Mouse (Mus musculus): ENCODE data around the gene Lsm4. TPM values are rescaled to one million over a fixed set of nuclear protein-coding genes. Genes with fewer than 3 reads are reported as not detected.

Gene Lsm4
- polyA plus RNA-seq (2012; rRNA removed; ENCODE audit: low replicate concordance) = 82.4 and 136 TPM in 2 replicates

DNA sequence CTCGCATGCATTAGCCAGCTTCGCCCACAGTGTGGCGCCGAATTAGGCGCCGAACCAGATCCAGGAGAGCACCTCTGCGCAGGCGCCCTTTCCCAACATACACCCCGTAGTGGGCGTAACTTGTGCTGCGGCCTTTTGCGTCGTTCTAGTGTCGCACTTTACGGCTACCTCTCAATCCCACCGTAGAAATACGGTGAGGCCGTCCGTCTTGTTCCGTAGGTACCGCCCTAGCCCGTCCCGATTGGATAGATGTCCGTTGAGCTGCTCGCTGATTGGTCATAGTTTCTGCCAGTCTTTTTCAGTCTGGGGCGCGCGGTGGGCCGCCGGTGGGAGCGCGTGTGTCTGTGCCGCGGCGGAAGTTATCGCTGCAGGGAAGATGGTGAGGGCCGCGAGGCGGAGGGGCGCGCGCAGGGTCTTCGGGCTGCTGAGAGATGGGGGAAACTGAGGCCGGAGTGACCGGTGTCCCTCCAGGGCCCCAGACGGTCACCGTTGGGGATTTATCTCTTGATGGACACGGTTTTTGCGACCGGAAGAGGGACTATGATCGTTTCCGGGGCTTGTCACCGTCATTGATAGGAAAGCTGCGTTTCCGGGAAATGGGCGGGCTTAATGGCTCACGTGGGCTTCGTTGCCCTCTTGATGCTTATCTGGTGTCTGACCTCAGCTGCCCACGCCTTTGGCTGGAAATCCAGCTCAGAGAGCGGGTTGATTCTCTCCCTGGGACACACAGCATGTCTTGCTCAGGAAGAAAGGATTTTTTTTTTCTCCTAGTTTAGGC lies at the start of gene Lsm4:
TSS of gene Lsm4 (plus strand) at position 170 of the 778 bp plus-strand sequence.

DNA sequence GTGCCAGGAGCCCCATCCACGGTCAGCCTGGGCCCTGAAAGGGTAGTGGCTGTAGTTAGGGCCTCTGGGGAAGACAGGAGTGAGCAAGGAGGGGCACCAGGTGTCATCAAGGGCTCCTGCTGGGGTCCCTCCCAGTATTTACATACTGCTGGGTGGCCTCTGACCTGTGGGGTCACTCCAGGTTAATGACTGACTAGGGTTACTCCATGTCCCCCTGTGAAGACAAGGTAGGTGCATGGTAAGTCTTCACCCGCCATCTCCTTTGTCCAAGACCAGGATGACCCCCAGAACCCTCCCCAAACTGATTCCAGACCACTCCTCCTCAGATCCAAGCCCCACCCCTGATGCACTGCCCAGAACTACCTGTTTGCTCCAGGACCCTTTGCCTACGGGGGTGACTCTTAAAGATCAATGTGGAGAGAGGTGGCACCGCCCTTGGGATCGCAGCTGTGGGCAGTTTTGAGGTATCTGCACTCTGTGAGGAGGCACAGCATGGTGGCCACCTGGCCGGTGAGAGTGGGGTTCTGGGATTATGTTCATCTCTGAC lies 40.6 kb upstream of the Lsm4 start, which contains the start of gene Gdf15:
TSS of gene Gdf15 (minus strand) at position 111 of the 547 bp plus-strand sequence.

DNA sequence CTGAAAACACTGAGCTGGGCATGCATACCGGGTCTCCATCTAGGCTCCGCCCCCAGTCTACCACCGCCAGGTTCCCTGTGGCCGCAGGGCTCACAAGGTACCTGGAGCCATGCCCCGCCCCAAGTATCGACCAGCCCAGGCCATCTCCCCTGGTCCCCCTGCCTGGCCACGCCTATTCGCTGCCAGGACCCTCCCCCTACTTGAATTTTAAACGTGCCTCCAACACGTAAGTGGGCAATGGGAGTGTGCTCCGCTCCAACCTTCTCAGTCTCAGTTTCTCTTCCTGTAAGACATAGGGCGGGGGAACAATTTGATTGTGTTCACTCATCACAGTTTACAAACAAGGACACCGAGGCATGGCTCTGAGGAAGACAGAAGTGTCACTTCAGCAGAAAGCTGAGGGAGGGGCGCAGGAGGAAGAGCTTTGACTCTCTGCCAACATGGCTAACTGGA lies 12.7 kb upstream of the Lsm4 start, which contains the start of gene Pgpep1:
TSS of gene Pgpep1 (minus strand) at position 116 of the 453 bp plus-strand sequence.

DNA sequence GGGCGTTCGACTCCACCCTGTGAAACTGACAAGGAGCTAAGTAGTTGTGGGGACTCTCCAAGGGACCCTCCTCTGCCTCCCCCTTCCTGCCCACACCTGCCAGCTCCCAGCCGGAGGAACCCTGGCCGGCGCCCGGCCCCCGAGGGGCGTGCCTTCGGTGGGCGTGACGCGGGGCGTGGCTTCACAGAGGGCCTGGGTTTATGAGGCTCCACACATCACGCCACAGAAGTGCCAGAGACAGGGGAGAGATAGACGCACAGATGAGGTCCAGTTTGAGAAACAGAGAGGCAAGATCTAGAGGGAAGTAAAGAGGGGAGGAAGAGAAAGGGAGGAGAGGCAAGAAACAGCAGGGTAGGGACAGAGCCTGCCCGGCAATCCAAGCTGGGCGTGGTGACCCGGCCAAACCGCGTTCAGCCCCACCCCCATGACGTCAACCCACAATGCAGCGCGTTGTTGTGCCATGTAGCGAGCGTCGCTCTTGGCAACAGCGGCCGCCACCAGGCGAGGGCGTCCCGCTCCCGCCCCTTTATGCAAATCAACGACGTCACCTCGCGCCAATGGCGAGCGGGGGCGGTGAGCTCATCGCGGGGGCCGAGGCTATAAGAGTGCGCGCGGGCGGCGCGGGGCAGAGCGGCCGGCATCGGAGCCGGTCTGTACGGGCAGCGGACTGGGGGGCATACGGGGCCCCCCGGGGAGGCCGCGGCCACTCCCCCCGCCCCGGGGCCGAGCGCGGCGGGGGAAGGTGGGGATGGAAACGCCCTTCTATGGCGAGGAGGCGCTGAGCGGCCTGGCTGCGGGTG lies 25.5 kb downstream of the Lsm4 start, which contains the start of gene Jund:
TSS of gene Jund (plus strand) at position 640 of the 800 bp plus-strand sequence.

GRCm38 (mm10) chr8:70703287-70703686 lies 30.2 kb downstream of the Lsm4 start, which contains the start of gene Iqcn:
Iqcn (plus strand) TSS chr8:70703457.

DNA sequence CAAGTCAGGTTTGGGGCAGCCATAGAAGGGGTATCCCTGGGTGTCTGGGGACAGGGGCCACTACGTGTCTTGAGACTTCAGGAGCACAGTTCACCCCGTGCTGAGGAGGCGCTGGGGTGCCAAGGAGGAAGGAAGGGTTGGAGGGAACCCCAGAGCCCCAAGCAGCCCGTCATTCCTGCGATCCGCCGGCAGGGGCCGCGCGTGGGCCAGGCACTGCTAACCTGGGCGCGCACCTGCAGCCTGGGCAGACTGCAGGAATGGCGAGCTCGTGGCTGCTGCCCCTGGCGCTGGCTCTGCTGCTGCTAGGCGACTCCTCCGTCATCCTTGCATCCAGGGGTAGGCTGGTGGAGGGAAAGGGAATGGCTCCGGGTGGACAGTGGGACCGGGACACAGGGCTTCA lies 45.2 kb downstream of the Lsm4 start, which contains the start of gene Gm3336:
TSS of gene Gm3336 (plus strand) at position 247 of the 400 bp plus-strand sequence.

GRCm38 (mm10) chr8:70723486-70724210 lies 50.6 kb downstream of the Lsm4 start, which contains the start of gene Pde4c:
Pde4c (plus strand) TSS chr8:70723720.

Other genes starting within 250 kb of the Lsm4 start
- 12.2 and 17.8 TPM in 2 replicates for gene Crtc1, start 233.7 kb upstream of the Lsm4 start, polyA plus RNA-seq (2012; rRNA removed; ENCODE audit: low replicate concordance)
- gene Klhl26, start 196.3 kb upstream of the Lsm4 start, polyA plus RNA-seq (2012; rRNA removed; ENCODE audit: low replicate concordance) = 22.5 and 31.2 TPM in 2 replicates
- gene Tmem59l, start 185.9 kb upstream of the Lsm4 start, polyA plus RNA-seq (2012; rRNA removed; ENCODE audit: low replicate concordance) = 2.5 TPM in 2 replicates
- 2.7 and 9.8 TPM in 2 replicates for gene Crlf1, start 180.1 kb upstream of the Lsm4 start, polyA plus RNA-seq (2012; rRNA removed; ENCODE audit: low replicate concordance)
- 137 and 190 TPM in 2 replicates for gene Rex1bd, start 166.5 kb upstream of the Lsm4 start, polyA plus RNA-seq (2012; rRNA removed; ENCODE audit: low replicate concordance)
- gene Uba52, start 162.4 kb upstream of the Lsm4 start, polyA plus RNA-seq (2012; rRNA removed; ENCODE audit: low replicate concordance) = 1,130 and 1,246 TPM in 2 replicates
- gene Fkbp8, start 145.5 kb upstream of the Lsm4 start, polyA plus RNA-seq (2012; rRNA removed; ENCODE audit: low replicate concordance) = 325 and 545 TPM in 2 replicates
- gene Kxd1, start 145.3 kb upstream of the Lsm4 start, polyA plus RNA-seq (2012; rRNA removed; ENCODE audit: low replicate concordance) = 64.0 and 85.0 TPM in 2 replicates
- gene Ell, start 133.8 kb upstream of the Lsm4 start, polyA plus RNA-seq (2012; rRNA removed; ENCODE audit: low replicate concordance) = 25.2 and 37.0 TPM in 2 replicates
- 89.0 and 112 TPM in 2 replicates for gene Isyna1, start 78.9 kb upstream of the Lsm4 start, polyA plus RNA-seq (2012; rRNA removed; ENCODE audit: low replicate concordance)
- gene Ssbp4, start 64.4 kb upstream of the Lsm4 start, polyA plus RNA-seq (2012; rRNA removed; ENCODE audit: low replicate concordance) = 192 and 205 TPM in 2 replicates
- gene Lrrc25, start 57.1 kb upstream of the Lsm4 start, polyA plus RNA-seq (2012; rRNA removed; ENCODE audit: low replicate concordance) = 5.9 and 12.7 TPM in 2 replicates
- gene Gdf15, start 40.8 kb upstream of the Lsm4 start, polyA plus RNA-seq (2012; rRNA removed; ENCODE audit: low replicate concordance) = 7.2 and 7.6 TPM in 2 replicates
- 53.9 and 98.0 TPM in 2 replicates for gene Pgpep1, start 12.9 kb upstream of the Lsm4 start, polyA plus RNA-seq (2012; rRNA removed; ENCODE audit: low replicate concordance)
- 654 and 1,953 TPM in 2 replicates for gene Jund, start 25.7 kb downstream of the Lsm4 start, polyA plus RNA-seq (2012; rRNA removed; ENCODE audit: low replicate concordance)
- gene Iqcn, start 30.2 kb downstream of the Lsm4 start, polyA plus RNA-seq (2012; rRNA removed; ENCODE audit: low replicate concordance) = 0.01 and 0.06 TPM in 2 replicates
- gene Gm3336, start 45.3 kb downstream of the Lsm4 start, polyA plus RNA-seq (2012; rRNA removed; ENCODE audit: low replicate concordance) = 39.9 and 50.2 TPM in 2 replicates
- gene Pde4c, start 50.5 kb downstream of the Lsm4 start, polyA plus RNA-seq (2012; rRNA removed; ENCODE audit: low replicate concordance) = 5.2 and 15.1 TPM in 2 replicates
- gene Rab3a, start 81.4 kb downstream of the Lsm4 start, polyA plus RNA-seq (2012; rRNA removed; ENCODE audit: low replicate concordance) = 30.3 and 33.5 TPM in 2 replicates
- gene Mpv17l2, start 87.7 kb downstream of the Lsm4 start, polyA plus RNA-seq (2012; rRNA removed; ENCODE audit: low replicate concordance) = 107 and 299 TPM in 2 replicates
- gene Pik3r2, start 103.5 kb downstream of the Lsm4 start, polyA plus RNA-seq (2012; rRNA removed; ENCODE audit: low replicate concordance) = 233 and 412 TPM in 2 replicates
- 54.1 and 62.5 TPM in 2 replicates for gene Mast3, start 131.8 kb downstream of the Lsm4 start, polyA plus RNA-seq (2012; rRNA removed; ENCODE audit: low replicate concordance)
- 1.4 and 4.2 TPM in 2 replicates for gene Il12rb1, start 135.2 kb downstream of the Lsm4 start, polyA plus RNA-seq (2012; rRNA removed; ENCODE audit: low replicate concordance)
- gene Arrdc2, start 166.5 kb downstream of the Lsm4 start, polyA plus RNA-seq (2012; rRNA removed; ENCODE audit: low replicate concordance) = 38.6 and 40.6 TPM in 2 replicates
- 0.66 and 1.3 TPM in 2 replicates for gene Kcnn1, start 190.0 kb downstream of the Lsm4 start, polyA plus RNA-seq (2012; rRNA removed; ENCODE audit: low replicate concordance)
- gene Ccdc124, start 200.7 kb downstream of the Lsm4 start, polyA plus RNA-seq (2012; rRNA removed; ENCODE audit: low replicate concordance) = 49.4 and 62.1 TPM in 2 replicates
- gene Slc5a5, start 219.5 kb downstream of the Lsm4 start, polyA plus RNA-seq (2012; rRNA removed; ENCODE audit: low replicate concordance) = 0.33 and 12.5 TPM in 2 replicates
- 4,446 and 4,916 TPM in 2 replicates for gene Rpl18a, start 224.2 kb downstream of the Lsm4 start, polyA plus RNA-seq (2012; rRNA removed; ENCODE audit: low replicate concordance)
- gene Map1s, start 232.7 kb downstream of the Lsm4 start, polyA plus RNA-seq (2012; rRNA removed; ENCODE audit: low replicate concordance) = 22.3 and 22.6 TPM in 2 replicates